8 mouse cellular contexts compared by ENCODE assay signal in the genomic region with DNA sequence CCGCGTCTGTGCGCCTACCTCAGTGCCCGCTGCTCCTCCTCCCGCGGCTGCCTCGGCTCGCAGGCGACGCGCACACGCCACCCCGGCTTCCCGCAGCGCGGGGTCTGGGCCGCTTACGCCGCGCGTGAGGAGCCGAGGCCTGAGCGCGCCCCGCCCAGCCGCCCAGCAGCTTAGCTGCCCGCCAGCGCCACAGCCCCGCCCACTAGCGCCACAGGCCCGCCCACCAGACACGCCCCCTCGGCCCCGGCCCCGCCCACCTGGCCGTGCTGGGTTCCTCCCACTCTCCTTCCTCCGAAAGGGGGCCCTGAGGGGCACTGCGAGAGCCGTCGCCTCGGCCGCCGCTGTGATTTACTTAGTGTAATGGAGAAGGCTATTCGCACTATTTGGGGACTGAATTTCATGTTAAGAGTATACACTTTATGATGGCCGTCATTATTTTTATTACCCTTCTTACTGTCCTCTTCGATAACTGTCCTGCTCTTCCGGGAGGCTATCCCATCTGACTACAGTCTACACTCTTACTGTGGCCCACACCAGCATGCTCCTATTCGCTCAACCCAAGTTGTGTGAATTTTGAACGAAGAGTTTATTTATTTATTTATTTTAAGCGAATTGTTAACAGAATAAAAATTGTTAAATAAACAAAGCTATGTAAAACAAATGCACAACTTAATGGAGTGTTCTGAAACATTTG. TPM values are rescaled to one million over a fixed set of nuclear protein-coding genes. Genes with fewer than 3 reads are reported as not detected.
DNase-seq lines count a peak whose midpoint lies in the region; ATAC-seq lines count a peak whose summit lies in the region.

Gene Ppp2r3a, minus strand, starts transcription at position 152 of the 694 bp plus-strand sequence.

- H3K9ac ChIP-seq in intestine, embryonic 14.5 days (ENCODE audit: low read length), result peak within 1 kb of the TSS; percentile 85

- intact Hi-C loops in left cerebral cortex, postnatal 10 days (cut with DNase I), result loop anchor here (5.0 kb wide), 1 partner anchor 54 kb away; no protein-coding TSS in a partner anchor

- H3K4me3 ChIP-seq in intestine, embryonic 14.5 days (ENCODE audit: low read depth, low read length), result peak within 1 kb of the TSS; percentile 86

- peak; percentile 95 for ATAC-seq in intestine, embryonic 14.5 days (replicated peaks; ENCODE audit: low FRiP score, low TSS enrichment, low read depth)
- peak; percentile 93 for ATAC-seq in megakaryocyte progenitor cell, adult 5-6 weeks (replicated peaks; ENCODE audit: poor library complexity)

- no peaks in the 10 kb centered on the region for H3K9me3 ChIP-seq in intestine, embryonic 14.5 days (ENCODE audit: control insufficient read depth, low read length)

- H3K4me1 ChIP-seq in intestine, embryonic 14.5 days (replicated peaks; ENCODE audit: control insufficient read depth, insufficient read depth, low read length), result peaks cover 13% of the 10 kb centered on the region; the same call in 1 of the 2 replicates

- WGBS in intestine, embryonic 14.5 days, result under 1% methylated on average over 42 of the region's 50 CpGs

- H3K27ac ChIP-seq in intestine, embryonic 14.5 days (ENCODE audit: low read depth), result peak within 1 kb of the TSS; percentile 98

- H3K4me2 ChIP-seq in intestine, embryonic 14.5 days (ENCODE audit: low read length), result peak within 1 kb of the TSS; percentile 66

- no peaks in the 10 kb centered on the region for H3K27me3 ChIP-seq in intestine, embryonic 14.5 days (replicated peaks; ENCODE audit: control insufficient read depth, insufficient read depth, low read length)

- DNase-seq in adrenal gland, adult 2 months, result peak; percentile 99
- DNase-seq in embryo, embryonic 11 days, result peak; percentile 95
- peak; percentile 98 for DNase-seq in gastrocnemius, postnatal 25 days
- DNase-seq in intestine, embryonic 14.5 days (ENCODE audit: low spot score), result peak; percentile 100
- DNase-seq in left cerebral cortex, postnatal 10 days (ENCODE audit: extremely low spot score in 1 of 2, low spot score in 2 of 2), result peak; percentile 94 to 96
- DNase-seq in right cerebral cortex, postnatal 10 days (ENCODE audit: low spot score in 2 of 2), result peak; percentile 97 to 98
- DNase-seq in urinary bladder, postnatal 14 days (ENCODE audit: low spot score), result peak; percentile 98

- H3K36me3 ChIP-seq in intestine, embryonic 14.5 days (ENCODE audit: control insufficient read depth, insufficient read depth, low read length), result no peaks in the 10 kb centered on the region

RNA-seq across cellular contexts. Expression of gene Ppp2r3a, which starts in this region (rescaled TPM):
- total RNA-seq in adrenal gland, adult 2 months (2021), result 10 to 100 TPM; 21.5 to 22.2 TPM
- 1.1 and 1.7 TPM in 2 replicates for polyA plus RNA-seq in adrenal gland, adult 2 months (2012; rRNA removed)
- 100 to 1,000 TPM; 152 to 193 TPM for total RNA-seq in gastrocnemius, postnatal 25 days (2021)
- polyA plus RNA-seq in intestine, embryonic 14.5 days (2014; fragmentation: Nextera tagmentation; extraction: Ambion mirVana), result 14.1 and 16.2 TPM in 2 replicates
- total RNA-seq in left cerebral cortex, postnatal 10 days (2021), result 10 to 100 TPM; 21.2 to 23.0 TPM
- total RNA-seq in megakaryocyte progenitor cell, adult 5-6 weeks (2015), result 8.3 and 12.4 TPM in 2 replicates
- total RNA-seq in megakaryocyte progenitor cell, adult 5-6 weeks (2017), result 7.9 and 9.4 TPM in 2 replicates

Comparison
In these comparisons a context has a peak if more than half of its experiments do, and no peak if none do; other contexts are left out.
1. Peak in every context shown above with its lines: DNase-seq, ATAC-seq, H3K4me3 ChIP-seq and H3K27ac ChIP-seq.
2. RNA of gene Ppp2r3a (total RNA-seq): 152 to 193 TPM in gastrocnemius, postnatal 25 days; 21.2 to 23.0 TPM in left cerebral cortex, postnatal 10 days, 21.5 to 22.2 TPM in adrenal gland, adult 2 months and 7.9 to 12.4 TPM in megakaryocyte progenitor cell, adult 5-6 weeks; every median in the first group is over 4 times any median in the second.